Mouse (Mus musculus) midbrain, embryonic 16.5 days (tissue): ENCODE measurements around the gene Apbb2. TPM values are rescaled to one million over a fixed set of nuclear protein-coding genes. Genes with fewer than 3 reads are reported as not detected.

ENCODE experiments used
- ATAC-seq: fragments of 200-750 bp; cut with Nextera tagmentation; 2 replicates; pipeline ENCODE4 v1.8.0; 2017; ENCODE audit warnings: moderate TSS enrichment
- H3K27ac ChIP-seq: fragments of 300-500 bp; sonication (generic); 2 replicates; pipeline ENCODE4 v1.5.1; 2014; ENCODE audit warnings: mild to moderate bottlenecking, low read length, mixed read lengths
- H3K27me3 ChIP-seq: fragments of 300-500 bp; sonication (generic); 2 replicates; pipeline ENCODE4 v1.6.1; 2014; ENCODE audit warnings: low read depth, low read length, mixed read lengths; ENCODE audit not compliant: control insufficient read depth, insufficient read depth
- H3K36me3 ChIP-seq: fragments of 300-500 bp; sonication (generic); 2 replicates; pipeline ENCODE4 v1.6.1; 2014; ENCODE audit warnings: mild to moderate bottlenecking, low read length, moderate library complexity, mixed read lengths; ENCODE audit not compliant: control insufficient read depth, insufficient read depth
- H3K4me1 ChIP-seq: fragments of 300-500 bp; sonication (generic); 2 replicates; pipeline ENCODE4 v1.6.1; 2014; ENCODE audit warnings: mild to moderate bottlenecking, low read length, mixed read lengths; ENCODE audit not compliant: control insufficient read depth, insufficient read depth
- H3K4me2 ChIP-seq: fragments of 300-500 bp; sonication (generic); 2 replicates; pipeline ENCODE4 v1.6.1; 2014; ENCODE audit warnings: mild to moderate bottlenecking, low read length, mixed read lengths
- H3K4me3 ChIP-seq: fragments of 300-500 bp; sonication (generic); 2 replicates; pipeline ENCODE4 v1.5.1; 2014; ENCODE audit warnings: low read depth, mild to moderate bottlenecking, low read length, moderate library complexity, mixed read lengths
- H3K9ac ChIP-seq: fragments of 300-500 bp; sonication (generic); 2 replicates; pipeline ENCODE4 v1.6.1; 2014; ENCODE audit warnings: low read depth, low read length, mixed read lengths
- H3K9me3 ChIP-seq: fragments of 300-500 bp; sonication (generic); replicated peaks from 2 replicates; pipeline ENCODE4 v1.6.1; 2014; ENCODE audit warnings: mild to moderate bottlenecking, low read length, mixed read lengths; ENCODE audit not compliant: control insufficient read depth, poor library complexity, severe bottlenecking
- WGBS: fragments of 180-500 bp; shearing (Covaris S2); extraction: QIAGEN DNeasy Blood & Tissue Kit; methylation state at CpG from one replicate; pipeline ENCODE4 v1.1.7; 2014; 5-methylcytosine and 5-hydroxymethylcytosine counted together
- polyA plus RNA-seq: library from polyadenylated mRNA; unstranded; fragments of >200 nt; fragmentation: Nextera tagmentation; extraction: Ambion mirVana; gene quantifications from 2 replicates; pipeline ENCODE4 v1.2.1, GENCODE M21; 2015

The Apbb2 gene
- polyA plus RNA-seq, 1 experiment from 2014 or later = 107 TPM

DNA sequence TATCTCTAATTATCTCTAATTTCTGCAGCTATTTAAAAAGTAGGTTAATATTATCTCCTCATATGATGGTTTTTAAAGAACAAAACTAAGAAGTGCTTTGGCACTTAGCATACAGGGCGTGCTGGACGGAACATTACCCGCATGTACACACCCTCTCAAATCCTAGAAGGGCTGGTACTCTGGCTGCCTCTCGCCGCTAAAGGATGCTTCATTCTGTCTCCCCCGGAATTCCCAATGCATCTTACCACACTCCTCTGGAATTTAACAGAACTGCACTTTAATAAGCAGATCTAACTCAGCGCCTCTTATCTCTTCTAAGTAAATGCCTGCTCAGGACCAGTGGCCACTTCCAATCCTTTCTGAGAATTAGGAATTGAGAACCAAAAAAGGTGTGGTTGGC lies 80.8 kb downstream of the Apbb2 start:
- H3K27ac ChIP-seq = no peak overlapping the region
- no peaks in the 10 kb centered on the region for H3K9me3 ChIP-seq
- H3K36me3 ChIP-seq = no peaks in the 10 kb centered on the region
- WGBS = 75% methylated on average over 7 of the region's 7 CpGs
- H3K4me2 ChIP-seq = no peak overlapping the region
- H3K4me3 ChIP-seq = no peak overlapping the region
- H3K9ac ChIP-seq = no peak overlapping the region
- ATAC-seq = no peak
- peaks cover 18% of the 10 kb centered on the region for H3K4me1 ChIP-seq
- no peaks in the 10 kb centered on the region for H3K27me3 ChIP-seq

DNA sequence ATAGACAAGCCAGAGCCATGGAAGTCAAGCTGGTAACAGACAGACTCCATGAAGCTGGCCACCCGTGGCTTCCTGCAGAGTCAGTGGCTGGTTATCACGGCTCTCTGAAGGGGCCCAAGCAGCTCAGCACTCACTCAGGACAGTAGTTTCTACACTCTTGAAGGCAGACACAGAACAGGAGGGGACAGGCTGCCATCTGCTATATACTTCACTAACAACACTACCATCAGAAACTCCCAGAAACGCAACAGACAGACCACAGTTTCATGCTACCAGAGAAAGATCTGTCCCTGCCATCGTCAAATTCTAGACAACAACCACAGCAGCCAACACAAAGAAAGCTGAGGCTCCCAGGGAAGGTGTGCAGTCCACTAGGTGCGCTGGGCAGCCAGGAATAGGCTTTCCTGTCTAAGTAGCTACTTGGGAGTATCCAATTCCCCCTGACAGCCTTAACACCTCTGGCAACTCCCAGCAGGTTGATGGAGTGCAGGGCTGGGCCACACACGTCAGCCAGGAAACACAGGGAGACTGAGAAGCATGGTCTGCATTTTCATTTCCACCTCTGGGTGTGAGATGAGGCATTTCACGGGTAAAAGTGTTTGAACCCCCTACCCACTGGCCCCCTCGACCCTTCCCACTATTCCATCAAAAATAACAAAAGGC lies 81.8 kb downstream of the Apbb2 start:
- H3K4me1 ChIP-seq = peaks cover 18% of the 10 kb centered on the region
- no peak for ATAC-seq
- H3K9ac ChIP-seq = no peak overlapping the region
- no peak overlapping the region for H3K27ac ChIP-seq
- no peak overlapping the region for H3K4me3 ChIP-seq
- H3K9me3 ChIP-seq = no peaks in the 10 kb centered on the region
- no peaks in the 10 kb centered on the region for H3K36me3 ChIP-seq
- H3K27me3 ChIP-seq = no peaks in the 10 kb centered on the region
- no peak overlapping the region for H3K4me2 ChIP-seq
- WGBS = 50% methylated on average over 8 of the region's 8 CpGs

DNA sequence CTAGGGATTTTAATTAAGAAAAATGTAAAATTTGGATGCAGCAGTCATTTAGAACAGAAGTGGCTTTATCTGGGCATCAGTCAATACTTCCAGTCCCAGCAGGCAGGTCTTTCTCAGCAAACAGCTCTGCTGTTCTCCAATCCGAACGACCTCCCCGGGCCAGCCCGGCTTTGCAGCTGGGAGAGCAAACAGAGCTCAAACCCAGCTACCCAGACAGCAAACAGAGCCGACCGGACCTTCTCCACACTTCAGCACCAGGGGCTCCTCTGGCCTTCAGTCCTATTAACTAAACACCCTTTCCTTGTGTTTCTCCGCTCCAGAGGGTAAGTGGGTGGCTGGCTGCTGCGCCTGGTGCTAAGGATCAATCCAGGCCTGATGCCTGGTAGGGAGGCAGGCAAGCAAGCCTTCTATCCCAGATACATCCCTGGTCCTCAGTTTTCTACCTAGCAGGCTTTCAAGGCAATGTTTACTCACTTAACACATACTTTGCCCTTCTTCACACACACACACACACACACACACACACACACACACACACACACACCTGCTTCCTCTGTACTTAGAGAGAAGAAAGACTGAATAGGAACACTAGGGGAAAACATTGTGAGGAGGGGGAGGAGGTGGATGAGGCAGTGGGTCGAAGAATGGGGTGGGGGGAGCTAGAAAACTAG lies 82.9 kb downstream of the Apbb2 start:
- no peak overlapping the region for H3K9ac ChIP-seq
- no peak overlapping the region for H3K4me3 ChIP-seq
- no peaks in the 10 kb centered on the region for H3K9me3 ChIP-seq
- H3K27me3 ChIP-seq = no peaks in the 10 kb centered on the region
- no peak for ATAC-seq
- no peak overlapping the region for H3K4me2 ChIP-seq
- no peaks in the 10 kb centered on the region for H3K36me3 ChIP-seq
- no peak overlapping the region for H3K27ac ChIP-seq
- H3K4me1 ChIP-seq = peaks cover 18% of the 10 kb centered on the region
- 50% methylated on average over 9 of the region's 9 CpGs for WGBS

DNA sequence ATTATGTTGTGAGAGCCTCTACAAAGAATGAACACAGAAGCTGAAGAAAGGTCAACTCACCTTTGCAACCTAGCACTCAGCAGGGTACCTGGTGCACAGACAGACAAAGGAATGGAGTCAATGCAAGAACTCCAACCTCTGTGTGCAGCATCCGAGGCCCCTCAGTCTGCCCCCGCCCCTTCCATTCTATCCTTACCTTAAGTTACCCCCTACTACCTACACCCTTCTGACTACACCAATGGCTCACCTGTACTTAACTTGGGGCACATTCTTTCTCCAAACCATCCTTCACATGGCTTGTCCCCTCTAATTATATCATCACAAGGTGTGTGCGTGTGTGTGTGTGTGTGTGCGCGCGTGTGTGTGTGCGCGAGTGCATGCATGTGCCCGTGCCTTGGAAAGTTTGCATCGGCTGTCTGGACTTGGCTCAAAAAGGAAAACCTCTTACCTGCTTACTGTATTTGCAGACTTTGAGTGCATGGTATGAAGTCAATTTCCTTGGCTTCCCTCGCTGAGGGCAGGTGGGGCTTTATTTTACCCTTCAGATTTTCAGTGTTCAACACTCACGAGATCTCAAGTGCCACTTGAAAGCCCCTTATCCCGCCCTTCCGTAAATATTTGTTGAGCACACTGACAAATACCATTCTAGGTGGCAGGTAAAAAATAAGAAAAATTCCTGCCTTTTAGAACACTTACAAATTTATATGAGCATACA lies 84.7 kb downstream of the Apbb2 start:
- Histone ChIP-seq H3K9ac (no peak overlapping the region), H3K36me3 (no peaks in the 10 kb centered on the region), H3K27me3 (no peaks in the 10 kb centered on the region), H3K27ac (no peak overlapping the region), H3K9me3 (no peaks in the 10 kb centered on the region), H3K4me1 (peaks cover 18% of the 10 kb centered on the region), H3K4me3 (no peak overlapping the region), H3K4me2 (no peak overlapping the region)
- no peak for ATAC-seq
- WGBS = 93% methylated on average over 14 of the region's 14 CpGs

DNA sequence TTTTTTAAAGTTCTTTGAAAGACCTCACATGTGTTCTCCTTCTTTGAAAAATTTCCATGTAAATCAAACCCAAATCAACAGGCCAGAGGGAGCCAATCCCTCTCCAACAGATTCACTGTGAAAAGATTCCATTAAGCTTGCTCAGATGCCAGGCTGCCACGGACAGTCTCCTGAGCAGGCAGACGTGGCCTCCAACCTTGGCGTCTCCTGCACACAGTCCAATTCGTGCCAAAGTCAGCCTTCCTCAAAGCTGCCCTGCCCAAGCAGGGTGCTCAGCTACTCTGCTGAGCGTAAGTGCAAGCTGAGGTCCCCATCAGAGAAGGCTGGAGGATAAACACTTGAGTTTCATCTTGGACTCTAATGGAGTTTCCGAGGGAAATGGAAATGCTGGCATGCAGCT lies 85.8 kb downstream of the Apbb2 start:
- Histone ChIP-seq H3K4me3 (no peak overlapping the region), H3K27ac (peak overlapping the region; percentile 22; the same call in 1 of the 2 replicates), H3K27me3 (no peaks in the 10 kb centered on the region), H3K4me1 (peaks cover 22% of the 10 kb centered on the region), H3K9me3 (no peaks in the 10 kb centered on the region), H3K9ac (no peak overlapping the region), H3K36me3 (no peaks in the 10 kb centered on the region), H3K4me2 (no peak overlapping the region)
- ATAC-seq = no peak
- 69% methylated on average over 6 of the region's 6 CpGs for WGBS

DNA sequence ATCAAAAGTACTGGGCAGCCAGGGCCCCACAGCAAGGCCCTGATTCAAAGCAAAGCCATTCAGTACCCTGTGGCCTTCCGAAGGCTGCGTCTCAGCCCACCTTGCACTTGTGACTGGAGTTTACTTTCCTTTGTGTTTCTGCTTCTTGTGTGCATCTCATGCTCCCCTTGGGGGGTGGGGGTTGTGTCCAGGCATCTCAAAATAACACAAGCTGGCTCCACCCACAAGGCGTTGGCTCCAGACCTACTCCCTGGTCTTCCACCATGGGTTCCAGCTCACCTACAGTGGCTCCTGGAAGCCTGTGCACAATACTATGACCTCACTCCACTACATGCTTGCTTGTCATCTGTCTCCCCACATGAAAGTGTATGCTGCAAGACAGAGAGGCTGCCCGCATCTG lies 88.2 kb downstream of the Apbb2 start:
- no peak overlapping the region for H3K9ac ChIP-seq
- ATAC-seq = no peak
- H3K4me1 ChIP-seq = peaks cover 15% of the 10 kb centered on the region
- 86% methylated on average over 4 of the region's 4 CpGs for WGBS
- no peak overlapping the region for H3K27ac ChIP-seq
- H3K9me3 ChIP-seq = no peaks in the 10 kb centered on the region
- H3K4me3 ChIP-seq = no peak overlapping the region
- no peak overlapping the region for H3K4me2 ChIP-seq
- no peaks in the 10 kb centered on the region for H3K36me3 ChIP-seq
- H3K27me3 ChIP-seq = no peaks in the 10 kb centered on the region

DNA sequence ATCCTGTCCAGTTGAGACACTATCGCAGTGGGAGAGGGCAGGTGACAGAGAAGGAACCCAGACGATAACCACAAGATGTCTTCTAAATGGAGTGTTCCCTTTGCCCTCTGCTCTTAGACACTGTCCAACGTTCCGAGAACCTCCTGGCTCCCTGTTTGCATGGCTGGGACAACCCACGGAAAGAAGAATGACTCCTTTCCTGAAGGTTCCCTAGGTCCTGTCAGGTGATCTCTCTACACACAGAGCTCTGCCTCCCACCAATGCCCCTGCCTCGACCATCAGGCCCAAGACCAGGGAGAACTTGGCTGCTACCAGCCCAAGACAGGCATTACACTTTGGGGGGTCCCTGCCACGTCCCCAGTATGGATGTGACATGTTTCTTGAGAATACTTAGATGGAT lies 89.0 kb downstream of the Apbb2 start:
- 93% methylated on average over 7 of the region's 7 CpGs for WGBS
- no peak overlapping the region for H3K4me3 ChIP-seq
- no peaks in the 10 kb centered on the region for H3K9me3 ChIP-seq
- H3K9ac ChIP-seq = no peak overlapping the region
- no peaks in the 10 kb centered on the region for H3K36me3 ChIP-seq
- no peak; the same call in 1 of the 2 replicates for ATAC-seq
- H3K27ac ChIP-seq = no peak overlapping the region
- no peaks in the 10 kb centered on the region for H3K27me3 ChIP-seq
- H3K4me2 ChIP-seq = no peak overlapping the region
- peaks cover 13% of the 10 kb centered on the region for H3K4me1 ChIP-seq

DNA sequence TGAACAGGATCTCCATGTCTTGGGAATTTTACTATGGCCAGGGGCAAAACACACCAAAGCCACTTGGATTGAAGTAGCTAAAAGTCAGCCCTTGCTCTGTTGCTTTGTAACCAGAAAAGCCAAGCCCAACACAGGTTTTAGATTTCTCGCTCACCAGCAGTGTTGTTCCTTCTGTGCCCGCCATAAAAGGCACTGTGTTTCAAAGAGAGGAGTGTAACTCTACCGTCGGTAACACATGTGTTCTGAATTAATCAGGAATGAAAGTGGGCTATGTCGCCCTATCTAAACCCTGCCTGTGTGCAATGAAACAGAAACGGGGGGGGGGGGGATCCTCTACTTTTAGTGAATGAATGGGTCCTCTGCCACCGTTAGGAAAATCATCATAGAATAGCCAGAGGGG lies 90.0 kb downstream of the Apbb2 start:
- peak overlapping the region; percentile 30; the same call in 1 of the 2 replicates for H3K27ac ChIP-seq
- H3K9me3 ChIP-seq = no peaks in the 10 kb centered on the region
- no peak overlapping the region for H3K9ac ChIP-seq
- no peaks in the 10 kb centered on the region for H3K36me3 ChIP-seq
- no peak overlapping the region for H3K4me3 ChIP-seq
- H3K27me3 ChIP-seq = no peaks in the 10 kb centered on the region
- 43% methylated on average over 7 of the region's 7 CpGs for WGBS
- H3K4me1 ChIP-seq = peaks cover 13% of the 10 kb centered on the region
- no peak for ATAC-seq
- H3K4me2 ChIP-seq = no peak overlapping the region

DNA sequence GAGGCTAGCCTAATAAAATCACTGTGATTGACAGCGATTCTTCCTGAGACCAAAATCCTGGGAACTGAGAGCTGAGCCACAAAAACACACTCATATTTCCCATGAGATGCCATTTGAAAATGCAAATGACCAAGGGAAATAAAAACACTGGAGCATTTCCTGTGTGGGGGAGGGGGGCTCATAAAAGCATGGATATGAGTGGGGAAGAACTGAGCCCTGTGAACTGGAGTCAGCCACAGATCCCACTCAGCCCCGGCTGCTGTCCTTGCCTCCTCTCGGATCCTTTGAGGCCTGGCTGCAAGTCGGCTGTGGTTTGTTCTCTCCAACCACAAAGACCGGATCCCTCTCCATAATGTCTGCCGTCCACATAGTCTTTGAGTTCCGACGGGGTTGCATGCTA lies 91.5 kb downstream of the Apbb2 start:
- Histone ChIP-seq H3K4me3 (no peak overlapping the region), H3K4me1 (peaks cover 11% of the 10 kb centered on the region), H3K9me3 (no peaks in the 10 kb centered on the region), H3K27ac (no peak overlapping the region), H3K27me3 (no peaks in the 10 kb centered on the region), H3K9ac (no peak overlapping the region), H3K4me2 (no peak overlapping the region), H3K36me3 (no peaks in the 10 kb centered on the region)
- no peak for ATAC-seq
- 63% methylated on average over 8 of the region's 8 CpGs for WGBS
